Mouse (Mus musculus) lung, adult 2 months (tissue): ENCODE data around the gene Odc1.

Experiments used
- CTCF ChIP-seq: fragments of 200-500 bp; IDR thresholded peaks from 2 replicates; pipeline ENCODE4 v1.5.1; 2011; ENCODE audit warnings: mild to moderate bottlenecking, low read length, control low read depth; ENCODE audit not compliant: insufficient read depth
- POLR2A ChIP-seq: fragments of 200-500 bp; IDR thresholded peaks from 2 replicates; pipeline ENCODE4 v1.6.1; 2011; ENCODE audit warnings: low read depth, mild to moderate bottlenecking, control low read depth, low read length, borderline replicate concordance; ENCODE audit errors: extremely low read depth

DNA sequence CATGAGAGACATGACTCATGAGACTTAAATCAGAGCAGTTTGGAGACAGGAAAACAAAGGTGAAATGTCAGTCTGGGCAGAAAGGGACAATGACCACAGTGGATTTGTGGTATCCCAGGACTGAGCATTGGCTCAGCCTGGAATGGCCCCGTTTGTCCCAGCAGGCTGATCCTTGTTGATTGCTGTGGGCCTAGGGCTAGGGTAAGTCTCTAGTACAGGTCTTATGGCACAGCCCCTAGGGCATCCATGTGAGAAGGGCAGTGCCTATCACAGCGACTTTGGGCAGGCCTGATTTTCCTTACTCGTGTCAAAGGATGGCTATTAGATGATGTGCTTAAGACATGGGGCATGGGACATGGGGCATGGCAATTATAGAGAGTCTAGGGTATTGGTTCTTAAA is 41.4 kb downstream of the Odc1 start:
- TF ChIP-seq POLR2A, result no peak
- TF ChIP-seq CTCF, result no peak
